Mouse (Mus musculus): ENCODE measurements around the gene E2f4. TPM values are rescaled to one million over a fixed set of nuclear protein-coding genes. Genes with fewer than 3 reads are reported as not detected.

The E2f4 gene
- polyA plus RNA-seq, 1 experiment from 2014 or later = 41.6 TPM

- ATAC-seq (ENCODE audit: low FRiP score) = no peak
- H3K9ac ChIP-seq (replicated peaks) = no peak overlapping the region
- H3K27me3 ChIP-seq (replicated peaks) = peaks cover 13% of the 10 kb centered on the region
- no peak overlapping the region for H3K27ac ChIP-seq (replicated peaks)
- H3K36me3 ChIP-seq = no peaks in the 10 kb centered on the region
- peaks cover 38% of the 10 kb centered on the region for H3K4me1 ChIP-seq
- WGBS = 72% methylated on average over 7 of the region's 7 CpGs
- H3K4me2 ChIP-seq = no peak overlapping the region
- no peak overlapping the region for H3K4me3 ChIP-seq (replicated peaks)
- no peaks in the 10 kb centered on the region for H3K9me3 ChIP-seq (replicated peaks)
Measured at GRCm38 (mm10) chr8:105345061-105345975, 47.9 kb downstream of the E2f4 start.

GRCm38 (mm10) chr8:105346611-105347427 lies 49.4 kb downstream of the E2f4 start:
- peaks cover 13% of the 10 kb centered on the region for H3K27me3 ChIP-seq (replicated peaks)
- peak overlapping the region; percentile 98 for H3K4me2 ChIP-seq
- no peaks in the 10 kb centered on the region for H3K36me3 ChIP-seq
- H3K27ac ChIP-seq (replicated peaks) = peak overlapping the region; percentile 43; the same call in 1 of the 2 replicates
- H3K9me3 ChIP-seq (replicated peaks) = no peaks in the 10 kb centered on the region
- H3K4me3 ChIP-seq (replicated peaks) = peak overlapping the region; percentile 79
- WGBS = 3% methylated on average over 34 of the region's 34 CpGs
- ATAC-seq (ENCODE audit: low FRiP score) = peak; percentile 4; the same call in 1 of the 2 replicates
- peak overlapping the region; percentile 49 for H3K9ac ChIP-seq (replicated peaks)
- peaks cover 49% of the 10 kb centered on the region for H3K4me1 ChIP-seq

GRCm38 (mm10) chr8:105347428-105348221 lies 50.2 kb downstream of the E2f4 start, which contains the start of gene Fhod1:
TSS of gene Fhod1 (minus strand) at chr8:105347953.
- under 1% methylated on average over 53 of the region's 53 CpGs for WGBS

GRCm38 (mm10) chr8:105348450-105349095 lies 51.1 kb downstream of the E2f4 start, which contains the start of gene Slc9a5:
TSS of gene Slc9a5 (plus strand) at chr8:105348843.
- WGBS = under 1% methylated on average over 34 of the region's 34 CpGs
- peaks cover 49% of the 10 kb centered on the region for H3K4me1 ChIP-seq
- no peaks in the 10 kb centered on the region for H3K36me3 ChIP-seq
- H3K9ac ChIP-seq (replicated peaks) = peak within 1 kb of the TSS; percentile 82
- peak within 1 kb of the TSS; percentile 98 for H3K4me2 ChIP-seq
- H3K27me3 ChIP-seq (replicated peaks) = peaks cover 13% of the 10 kb centered on the region
- H3K27ac ChIP-seq (replicated peaks) = peak within 1 kb of the TSS; percentile 81
- ATAC-seq (ENCODE audit: low FRiP score) = peak; percentile 51
- peak within 1 kb of the TSS; percentile 79 for H3K4me3 ChIP-seq (replicated peaks)
- H3K9me3 ChIP-seq (replicated peaks) = no peaks in the 10 kb centered on the region

More at GRCm38 (mm10) chr8:105347428-105348221, 50.2 kb downstream of the E2f4 start, which contains the start of gene Fhod1:
- Histone ChIP-seq H3K4me1 (peaks cover 49% of the 10 kb centered on the region), H3K4me3 (replicated peaks) (peak within 1 kb of the TSS; percentile 79), H3K9ac (replicated peaks) (peak within 1 kb of the TSS; percentile 82), H3K27me3 (replicated peaks) (peaks cover 13% of the 10 kb centered on the region), H3K27ac (replicated peaks) (peak within 1 kb of the TSS; percentile 81), H3K9me3 (replicated peaks) (no peaks in the 10 kb centered on the region), H3K36me3 (no peaks in the 10 kb centered on the region), H3K4me2 (peak within 1 kb of the TSS; percentile 98)
- ATAC-seq (ENCODE audit: low FRiP score) = peak; percentile 87

- peak overlapping the region; percentile 98 for H3K4me2 ChIP-seq
- peaks cover 49% of the 10 kb centered on the region for H3K4me1 ChIP-seq
- WGBS = 1% methylated on average over 47 of the region's 48 CpGs
- peaks cover 13% of the 10 kb centered on the region for H3K27me3 ChIP-seq (replicated peaks)
- H3K36me3 ChIP-seq = no peaks in the 10 kb centered on the region
- no peaks in the 10 kb centered on the region for H3K9me3 ChIP-seq (replicated peaks)
- H3K9ac ChIP-seq (replicated peaks) = peak overlapping the region; percentile 82
- peak; percentile 33 for ATAC-seq (ENCODE audit: low FRiP score)
- H3K27ac ChIP-seq (replicated peaks) = peak overlapping the region; percentile 81
- peak overlapping the region; percentile 79 for H3K4me3 ChIP-seq (replicated peaks)
Measured at GRCm38 (mm10) chr8:105349096-105349771, 51.8 kb downstream of the E2f4 start.

GRCm38 (mm10) chr8:105350186-105350585 lies 52.7 kb downstream of the E2f4 start:
- ATAC-seq (ENCODE audit: low FRiP score) = no peak
- no peaks in the 10 kb centered on the region for H3K9me3 ChIP-seq (replicated peaks)
- H3K4me3 ChIP-seq (replicated peaks) = peak overlapping the region; percentile 79
- peak overlapping the region; percentile 82; the same call in 1 of the 2 replicates for H3K9ac ChIP-seq (replicated peaks)
- peaks cover 13% of the 10 kb centered on the region for H3K27me3 ChIP-seq (replicated peaks)
- peaks cover 49% of the 10 kb centered on the region for H3K4me1 ChIP-seq
- 40% methylated on average over 7 of the region's 7 CpGs for WGBS
- H3K36me3 ChIP-seq = peaks cover 3% of the 10 kb centered on the region; the same call in 1 of the 2 replicates
- peak overlapping the region; percentile 81 for H3K27ac ChIP-seq (replicated peaks)
- H3K4me2 ChIP-seq = peak overlapping the region; percentile 98

- WGBS = 78% methylated on average over 8 of the region's 8 CpGs
- Histone ChIP-seq H3K36me3 (peaks cover 23% of the 10 kb centered on the region), H3K4me1 (peaks cover 21% of the 10 kb centered on the region), H3K9me3 (replicated peaks) (no peaks in the 10 kb centered on the region), H3K4me3 (replicated peaks) (no peak overlapping the region), H3K27me3 (replicated peaks) (no peaks in the 10 kb centered on the region), H3K4me2 (no peak overlapping the region), H3K9ac (replicated peaks) (no peak overlapping the region), H3K27ac (replicated peaks) (no peak overlapping the region)
- ATAC-seq (ENCODE audit: low FRiP score) = no peak
Measured at GRCm38 (mm10) chr8:105353583-105354135, 56.2 kb downstream of the E2f4 start.

GRCm38 (mm10) chr8:105354549-105354948 lies 57.1 kb downstream of the E2f4 start:
- no peak for ATAC-seq (ENCODE audit: low FRiP score)
- H3K9ac ChIP-seq (replicated peaks) = no peak overlapping the region
- H3K27ac ChIP-seq (replicated peaks) = no peak overlapping the region
- H3K4me3 ChIP-seq (replicated peaks) = no peak overlapping the region
- peaks cover 23% of the 10 kb centered on the region for H3K36me3 ChIP-seq
- WGBS = 86% methylated on average over 4 of the region's 4 CpGs
- H3K27me3 ChIP-seq (replicated peaks) = no peaks in the 10 kb centered on the region
- H3K4me1 ChIP-seq = peaks cover 18% of the 10 kb centered on the region
- H3K4me2 ChIP-seq = no peak overlapping the region
- H3K9me3 ChIP-seq (replicated peaks) = no peaks in the 10 kb centered on the region

All from neural tube, embryonic 15.5 days (tissue).